Mouse (Mus musculus) stomach, embryonic 14.5 days (tissue): ENCODE data around the gene Piwil4. TPM values are rescaled to one million over a fixed set of nuclear protein-coding genes. Genes with fewer than 3 reads are reported as not detected.
"Not testable (repeated sequence)": the region's sequence is repeated elsewhere in the genome, so short reads cannot be mapped to it uniquely, and the experiment has no call there.

Source experiments
- ATAC-seq: fragments of 200-750 bp; cut with Nextera tagmentation; 2 replicates; pipeline ENCODE4 v1.8.0; 2017; ENCODE audit warnings: low read depth, moderate TSS enrichment; ENCODE audit not compliant: insufficient number of reproducible peaks, insufficient read depth, low FRiP score
- H3K27ac ChIP-seq: fragments of 300-500 bp; sonication (generic); 2 replicates; pipeline ENCODE4 v1.5.1; 2014; ENCODE audit warnings: mild to moderate bottlenecking, low read length, moderate library complexity, mixed read lengths
- H3K27me3 ChIP-seq: fragments of 300-500 bp; sonication (generic); 2 replicates; pipeline ENCODE4 v1.6.1; 2014; ENCODE audit warnings: low read length, control low read depth, mixed read lengths; ENCODE audit not compliant: control insufficient read depth, insufficient read depth
- H3K36me3 ChIP-seq: fragments of 300-500 bp; sonication (generic); 2 replicates; pipeline ENCODE4 v1.6.1; 2014; ENCODE audit warnings: mild to moderate bottlenecking, control low read depth, low read length, moderate library complexity, mixed read lengths; ENCODE audit not compliant: control insufficient read depth, insufficient read depth
- H3K4me1 ChIP-seq: fragments of 300-500 bp; sonication (generic); 2 replicates; pipeline ENCODE4 v1.6.1; 2014; ENCODE audit warnings: low read length, control low read depth, mixed read lengths; ENCODE audit not compliant: control insufficient read depth, insufficient read depth
- H3K4me2 ChIP-seq: fragments of 300-500 bp; sonication (generic); replicated peaks from 2 replicates; pipeline ENCODE4 v1.6.1; 2014; ENCODE audit warnings: low read depth, low read length, control low read depth
- H3K4me3 ChIP-seq: fragments of 300-500 bp; sonication (generic); 2 replicates; pipeline ENCODE4 v1.5.1; 2014; ENCODE audit warnings: low read depth, low read length, control low read depth
- H3K9ac ChIP-seq: fragments of 300-500 bp; sonication (generic); replicated peaks from 2 replicates; pipeline ENCODE4 v1.6.1; 2014; ENCODE audit warnings: low read depth, mild to moderate bottlenecking, control low read depth, low read length, moderate library complexity, mixed read lengths
- H3K9me3 ChIP-seq: fragments of 300-500 bp; sonication (generic); 2 replicates; pipeline ENCODE4 v1.6.1; 2016; ENCODE audit warnings: low read depth, low read length, control low read depth; ENCODE audit not compliant: control insufficient read depth
- WGBS: fragments of 180-500 bp; shearing (Covaris S2); extraction: QIAGEN DNeasy Blood & Tissue Kit; methylation state at CpG from one replicate; pipeline ENCODE4 v1.1.7; 2014; 5-methylcytosine and 5-hydroxymethylcytosine counted together
- polyA plus RNA-seq: library from polyadenylated mRNA; unstranded; fragments of >200 nt; fragmentation: Nextera tagmentation; extraction: Ambion mirVana; gene quantifications from 2 replicates; pipeline ENCODE4 v1.2.1, GENCODE M21; 2014

The Piwil4 gene
- polyA plus RNA-seq, 1 experiment from 2014 or later: 0.12 TPM

DNA sequence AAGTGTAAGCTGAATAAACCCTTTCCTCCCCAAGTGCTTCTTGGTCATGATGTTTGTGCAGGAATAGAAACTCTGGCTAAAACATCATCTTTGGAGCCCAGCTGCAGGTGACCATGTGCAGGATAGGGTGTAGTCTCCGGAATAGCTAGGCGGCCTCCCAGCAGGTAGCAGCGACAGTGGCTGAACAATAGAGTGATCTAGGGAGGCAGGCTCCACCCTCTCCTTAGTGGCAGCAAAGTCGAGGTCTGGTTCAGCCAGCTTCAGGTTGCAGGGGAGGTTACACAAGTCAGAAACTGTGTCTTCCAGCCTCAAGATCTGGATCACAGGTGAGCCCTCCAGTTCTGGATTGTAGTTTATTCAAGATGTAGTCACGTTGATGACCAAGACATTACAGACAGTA is 68.6 kb downstream of the Piwil4 start:
- 49% methylated on average over 5 of the region's 5 CpGs for WGBS
- H3K9me3 ChIP-seq, H3K36me3 ChIP-seq, H3K4me2 ChIP-seq, ATAC-seq, H3K4me1 ChIP-seq, H3K27me3 ChIP-seq, H3K4me3 ChIP-seq, H3K27ac ChIP-seq, H3K9ac ChIP-seq: not testable (repeated sequence)

DNA sequence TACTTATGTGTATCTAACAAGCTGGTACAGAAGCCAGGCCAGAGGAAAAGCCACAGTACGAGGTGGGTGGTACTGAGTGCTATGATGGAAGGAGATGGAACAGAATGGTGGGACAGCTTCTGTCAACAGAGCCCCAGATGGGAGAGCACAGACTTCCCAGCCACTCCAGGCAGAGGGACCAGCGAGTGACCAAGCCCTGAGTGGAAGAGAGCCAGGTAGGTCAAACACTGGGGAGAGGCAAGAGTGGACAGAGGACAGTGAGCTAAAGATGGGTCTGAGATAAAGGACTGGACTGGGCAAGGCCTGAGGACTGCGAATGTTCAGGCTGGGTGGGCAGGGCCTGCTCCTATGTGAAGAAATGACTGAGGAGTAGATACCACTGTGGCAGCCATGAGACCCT is 72.2 kb downstream of the Piwil4 start:
- Histone ChIP-seq H3K27ac (no peak overlapping the region), H3K4me2 (no peak overlapping the region), H3K27me3 (no peaks in the 10 kb centered on the region), H3K4me1 (no peaks in the 10 kb centered on the region), H3K36me3 (no peaks in the 10 kb centered on the region), H3K4me3 (no peak overlapping the region), H3K9me3 (no peaks in the 10 kb centered on the region), H3K9ac (no peak overlapping the region)
- WGBS: 83% methylated on average over 3 of the region's 3 CpGs
- ATAC-seq: no peak

DNA sequence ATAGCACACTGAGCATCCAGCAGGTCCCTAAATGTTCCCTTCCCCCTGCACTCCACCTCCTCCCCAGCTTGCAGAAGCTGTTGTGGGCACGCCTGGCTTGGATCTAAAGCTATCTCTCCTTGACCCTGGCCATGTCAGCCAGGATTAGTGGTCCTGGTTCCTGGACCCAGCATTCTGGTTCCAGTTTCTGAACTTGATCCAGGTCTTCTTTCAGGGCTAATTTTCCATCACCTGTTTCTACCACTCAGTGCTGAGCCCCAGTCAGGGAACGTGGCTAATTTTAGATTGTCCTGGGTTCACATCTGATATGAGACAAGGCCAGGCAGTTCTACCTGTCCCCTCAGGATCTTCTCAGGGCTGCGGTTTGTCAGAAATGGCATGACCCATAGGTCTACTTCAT is 74.5 kb downstream of the Piwil4 start:
- Histone ChIP-seq H3K4me3 (no peak overlapping the region), H3K4me2 (no peak overlapping the region), H3K27ac (no peak overlapping the region), H3K9ac (no peak overlapping the region), H3K9me3 (no peaks in the 10 kb centered on the region), H3K27me3 (no peaks in the 10 kb centered on the region), H3K4me1 (no peaks in the 10 kb centered on the region), H3K36me3 (no peaks in the 10 kb centered on the region)
- 80% methylated on average over 3 of the region's 3 CpGs for WGBS
- ATAC-seq: no peak

- Histone ChIP-seq H3K4me2 (no peak overlapping the region), H3K36me3 (no peaks in the 10 kb centered on the region), H3K4me3 (no peak overlapping the region), H3K4me1 (no peaks in the 10 kb centered on the region), H3K9me3 (no peaks in the 10 kb centered on the region), H3K27me3 (no peaks in the 10 kb centered on the region), H3K27ac (peak overlapping the region; percentile 84; the same call in 1 of the 2 replicates), H3K9ac (no peak overlapping the region)
- no peak for ATAC-seq
- WGBS: 92% methylated on average over 2 of the region's 2 CpGs
These were observed 76.9 kb downstream of the Piwil4 start for GRCm38 (mm10) chr9:14663591-14663990.

GRCm38 (mm10) chr9:14662876-14663275 is 77.7 kb downstream of the Piwil4 start:
- WGBS: 66% methylated on average over 7 of the region's 7 CpGs
- ATAC-seq: no peak
- Histone ChIP-seq H3K27ac (peak overlapping the region; percentile 84; the same call in 1 of the 2 replicates), H3K9ac (no peak overlapping the region), H3K27me3 (no peaks in the 10 kb centered on the region), H3K4me2 (no peak overlapping the region), H3K36me3 (no peaks in the 10 kb centered on the region), H3K4me1 (no peaks in the 10 kb centered on the region), H3K4me3 (no peak overlapping the region), H3K9me3 (no peaks in the 10 kb centered on the region)

DNA sequence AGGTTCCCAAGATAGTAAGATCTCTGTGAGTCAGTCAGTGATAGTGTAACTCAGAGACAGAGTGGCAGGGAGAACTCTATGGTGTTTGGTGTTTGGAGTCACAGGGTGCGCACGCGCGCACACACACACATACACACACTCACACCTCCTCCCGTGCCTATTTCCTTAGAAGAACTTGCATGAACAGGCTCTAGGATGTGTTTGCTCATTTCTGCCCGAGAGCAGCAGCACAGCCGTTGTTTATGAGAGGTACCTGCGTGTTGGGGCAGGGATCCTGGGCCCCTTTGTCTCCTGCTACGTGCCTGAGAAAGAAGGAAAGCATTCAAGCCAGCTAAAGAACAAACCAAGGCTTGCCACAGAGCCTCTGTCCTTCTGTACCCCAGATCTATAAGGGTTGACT is 78.4 kb downstream of the Piwil4 start:
- no peaks in the 10 kb centered on the region for H3K4me1 ChIP-seq
- no peak overlapping the region for H3K4me3 ChIP-seq
- no peak overlapping the region for H3K9ac ChIP-seq
- ATAC-seq: peak; percentile 53; the same call in 1 of the 2 replicates
- H3K36me3 ChIP-seq: no peaks in the 10 kb centered on the region
- WGBS: 78% methylated on average over 9 of the region's 9 CpGs
- H3K4me2 ChIP-seq: no peak overlapping the region
- no peaks in the 10 kb centered on the region for H3K9me3 ChIP-seq
- peak overlapping the region; percentile 84 for H3K27ac ChIP-seq
- no peaks in the 10 kb centered on the region for H3K27me3 ChIP-seq

DNA sequence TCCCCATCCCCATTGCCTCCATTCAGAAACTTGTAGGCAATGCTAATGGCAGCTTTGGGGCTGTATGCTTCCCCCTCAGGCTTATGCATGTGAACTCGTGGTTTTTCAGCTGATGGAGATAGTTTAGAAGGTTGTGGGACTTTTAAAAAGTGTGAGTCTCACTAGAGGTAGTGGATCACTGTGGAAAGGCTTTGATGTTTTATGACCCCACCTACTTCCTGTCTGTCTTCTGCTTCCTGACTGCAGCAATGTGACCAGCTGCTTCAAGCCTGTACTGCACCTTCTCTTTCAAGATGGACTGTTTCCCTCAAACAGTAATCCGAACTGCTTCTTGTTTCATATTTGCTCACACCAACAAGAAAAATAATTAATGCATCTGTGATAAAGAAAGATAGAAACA is 82.6 kb downstream of the Piwil4 start:
- H3K27ac ChIP-seq: no peak overlapping the region
- ATAC-seq: no peak
- H3K4me3 ChIP-seq: no peak overlapping the region
- no peaks in the 10 kb centered on the region for H3K27me3 ChIP-seq
- no peak overlapping the region for H3K4me2 ChIP-seq
- WGBS: 46% methylated on average over 2 of the region's 2 CpGs
- H3K36me3 ChIP-seq: no peaks in the 10 kb centered on the region
- no peak overlapping the region for H3K9ac ChIP-seq
- no peaks in the 10 kb centered on the region for H3K4me1 ChIP-seq
- H3K9me3 ChIP-seq: no peaks in the 10 kb centered on the region

GRCm38 (mm10) chr9:14654010-14654409 is 86.5 kb downstream of the Piwil4 start:
- Histone ChIP-seq H3K9ac (no peak overlapping the region), H3K36me3 (no peaks in the 10 kb centered on the region), H3K4me1 (no peaks in the 10 kb centered on the region), H3K27ac (no peak overlapping the region), H3K9me3 (no peaks in the 10 kb centered on the region), H3K4me2 (no peak overlapping the region), H3K27me3 (no peaks in the 10 kb centered on the region), H3K4me3 (no peak overlapping the region)
- ATAC-seq: no peak
- WGBS: 69% methylated on average over 2 of the region's 2 CpGs

GRCm38 (mm10) chr9:14652761-14653160 is 87.8 kb downstream of the Piwil4 start:
- no peak overlapping the region for H3K4me3 ChIP-seq
- H3K27me3 ChIP-seq: no peaks in the 10 kb centered on the region
- ATAC-seq: no peak
- no peaks in the 10 kb centered on the region for H3K4me1 ChIP-seq
- H3K36me3 ChIP-seq: no peaks in the 10 kb centered on the region
- 87% methylated on average over 1 of the region's 1 CpGs for WGBS
- H3K27ac ChIP-seq: no peak overlapping the region
- no peaks in the 10 kb centered on the region for H3K9me3 ChIP-seq
- no peak overlapping the region for H3K4me2 ChIP-seq
- H3K9ac ChIP-seq: no peak overlapping the region
